Mouse (Mus musculus) testis, postnatal 14 days (tissue): ENCODE measurements around the gene Gm12248.

Experiments used
- DNase-seq: peaks from one replicate; pipeline ENCODE4 v3.0.0; 2021; ENCODE audit warnings: low spot score

The Gm12248 gene

GRCm38 (mm10) chr11:58029869-58030268 is 63.1 kb downstream of the Gm12248 start:
- no peak for DNase-seq

GRCm38 (mm10) chr11:58028981-58029380 is 64.0 kb downstream of the Gm12248 start:
- DNase-seq: no peak

GRCm38 (mm10) chr11:58026860-58027259 is 66.1 kb downstream of the Gm12248 start:
- DNase-seq: no peak

GRCm38 (mm10) chr11:58026337-58026736 is 66.6 kb downstream of the Gm12248 start:
- no peak for DNase-seq

GRCm38 (mm10) chr11:58025881-58026280 is 67.1 kb downstream of the Gm12248 start:
- no peak for DNase-seq

- no peak for DNase-seq
Observed at GRCm38 (mm10) chr11:58024671-58025070, 68.3 kb downstream of the Gm12248 start.

GRCm38 (mm10) chr11:58024271-58024670 is 68.7 kb downstream of the Gm12248 start:
- DNase-seq: no peak

- DNase-seq: no peak
Observed at GRCm38 (mm10) chr11:58021618-58022017, 71.3 kb downstream of the Gm12248 start.

GRCm38 (mm10) chr11:58021095-58021494 is 71.8 kb downstream of the Gm12248 start:
- DNase-seq: no peak

- DNase-seq: no peak
Observed at GRCm38 (mm10) chr11:58018701-58019100, 74.2 kb downstream of the Gm12248 start.

- peak; percentile 52 for DNase-seq
Observed at GRCm38 (mm10) chr11:58018287-58018686, 74.6 kb downstream of the Gm12248 start.

- DNase-seq: no peak
Observed at GRCm38 (mm10) chr11:58017422-58017821, 75.5 kb downstream of the Gm12248 start.

GRCm38 (mm10) chr11:58016371-58016770 is 76.6 kb downstream of the Gm12248 start:
- DNase-seq: no peak

GRCm38 (mm10) chr11:58015339-58015738 is 77.6 kb downstream of the Gm12248 start:
- no peak for DNase-seq

- no peak for DNase-seq
Observed at GRCm38 (mm10) chr11:58014604-58015003, 78.3 kb downstream of the Gm12248 start.
